Mouse (Mus musculus): ENCODE measurements around the gene Cep250. TPM values are rescaled to one million over a fixed set of nuclear protein-coding genes. Genes with fewer than 3 reads are reported as not detected.
A peak's percentile ranks its signal among the peaks of the same experiment; 100 is the strongest.

Gene Cep250
- total RNA-seq, 2 experiments from 2014 or later, result 19.0 to 22.7 TPM

GRCm38 (mm10) chr2:155961862-155962261 lies 5.6 kb downstream of the Cep250 start:
- DNase-seq (ENCODE audit: low spot score in 2 of 2), result no peak

GRCm38 (mm10) chr2:155962991-155963390 lies 6.7 kb downstream of the Cep250 start:
- no peak for DNase-seq (ENCODE audit: low spot score in 2 of 2)

- no peak for DNase-seq (ENCODE audit: low spot score in 2 of 2)
Measured at GRCm38 (mm10) chr2:155973348-155973747, 17.1 kb downstream of the Cep250 start.

DNA sequence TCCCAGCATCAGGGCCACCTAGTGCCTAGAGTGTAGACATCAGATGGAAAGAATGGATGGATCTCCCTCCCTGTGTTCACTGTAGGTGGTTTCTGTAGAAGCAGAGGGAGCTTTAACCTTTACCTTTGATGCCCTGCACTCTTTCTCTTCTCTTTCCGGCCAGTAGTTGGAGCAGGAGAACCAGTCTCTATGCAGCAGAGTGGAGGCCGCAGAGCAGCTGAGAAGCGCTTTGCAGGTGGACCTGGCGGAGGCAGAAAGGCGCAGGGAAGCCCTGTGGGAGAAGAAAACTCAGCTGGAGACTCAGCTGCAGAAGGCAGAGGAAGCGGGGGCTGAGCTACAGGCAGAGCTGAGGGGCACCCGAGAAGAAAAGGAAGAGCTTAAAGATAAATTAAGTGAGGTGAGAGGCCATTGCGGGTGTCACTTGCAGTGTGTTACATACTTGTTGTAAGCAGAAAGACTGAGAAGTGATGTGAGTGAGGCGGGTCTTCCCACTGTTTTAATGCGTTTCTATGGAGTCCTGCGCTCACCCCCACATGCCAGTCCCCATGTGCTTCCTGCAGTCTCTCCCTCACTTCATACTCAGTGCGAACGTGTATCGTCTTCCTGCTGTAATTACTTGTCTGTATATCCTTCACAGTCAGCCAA lies 18.0 kb downstream of the Cep250 start:
- DNase-seq (ENCODE audit: low spot score in 2 of 2), result no peak

DNA sequence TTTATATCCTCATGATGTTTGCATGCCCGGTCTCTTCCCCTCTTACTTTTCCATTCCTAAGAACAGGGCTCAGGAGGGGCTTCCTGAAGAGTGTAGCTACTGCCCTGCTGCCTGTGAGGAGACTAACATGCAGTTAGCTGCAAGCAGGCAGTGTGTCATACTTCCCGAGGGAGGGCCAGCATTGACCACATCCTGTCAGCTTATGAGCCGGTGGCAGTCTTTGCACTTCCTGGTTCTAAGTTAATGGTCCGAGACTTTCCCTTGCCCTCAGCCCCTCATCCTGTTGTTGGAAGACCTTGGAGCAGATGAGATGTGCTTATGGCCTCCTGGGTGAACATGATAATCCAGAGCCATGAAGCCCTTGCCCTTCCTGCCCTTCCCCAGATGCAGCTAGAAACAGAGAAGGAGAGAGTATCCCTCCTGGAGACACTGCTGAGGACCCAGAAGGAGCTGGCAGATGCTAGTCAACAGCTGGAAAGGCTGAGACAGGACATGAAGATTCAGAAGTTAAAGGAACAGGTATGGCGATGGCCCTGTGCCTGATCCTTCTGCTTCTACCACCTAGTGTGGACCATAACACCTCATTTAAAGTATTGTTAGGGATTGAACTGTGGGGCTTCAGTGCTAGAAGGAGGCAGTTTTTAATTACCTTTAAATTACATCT lies 23.2 kb downstream of the Cep250 start:
- DNase-seq (ENCODE audit: low spot score in 2 of 2), result no peak

GRCm38 (mm10) chr2:155985776-155986175 lies 29.5 kb downstream of the Cep250 start:
- DNase-seq (ENCODE audit: low spot score in 2 of 2), result no peak

GRCm38 (mm10) chr2:155987131-155987530 lies 30.9 kb downstream of the Cep250 start:
- no peak for DNase-seq (ENCODE audit: low spot score in 2 of 2)

DNA sequence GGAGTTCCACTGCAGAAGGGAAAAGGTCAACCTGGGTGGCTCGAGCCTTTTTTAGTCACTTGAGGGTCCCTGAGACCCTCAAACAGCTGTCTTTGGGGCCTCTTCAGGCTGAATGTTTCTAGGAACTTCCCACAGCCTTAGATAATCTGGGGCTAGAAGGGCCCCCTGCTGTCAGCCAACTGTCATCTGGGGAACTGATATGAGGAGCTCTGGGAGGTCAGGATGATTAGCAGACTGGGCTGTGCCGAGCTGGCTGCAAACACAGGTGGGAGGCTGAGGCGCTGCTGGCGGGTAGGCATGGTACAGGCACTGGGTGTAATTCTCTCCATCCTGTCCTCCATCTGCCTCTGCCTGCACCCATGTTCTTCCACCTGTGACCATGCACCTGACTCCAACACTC lies 32.8 kb downstream of the Cep250 start:
- no peak for DNase-seq (ENCODE audit: low spot score in 2 of 2)

GRCm38 (mm10) chr2:155991151-155991550 lies 34.9 kb downstream of the Cep250 start:
- no peak for DNase-seq (ENCODE audit: low spot score in 2 of 2)

DNA sequence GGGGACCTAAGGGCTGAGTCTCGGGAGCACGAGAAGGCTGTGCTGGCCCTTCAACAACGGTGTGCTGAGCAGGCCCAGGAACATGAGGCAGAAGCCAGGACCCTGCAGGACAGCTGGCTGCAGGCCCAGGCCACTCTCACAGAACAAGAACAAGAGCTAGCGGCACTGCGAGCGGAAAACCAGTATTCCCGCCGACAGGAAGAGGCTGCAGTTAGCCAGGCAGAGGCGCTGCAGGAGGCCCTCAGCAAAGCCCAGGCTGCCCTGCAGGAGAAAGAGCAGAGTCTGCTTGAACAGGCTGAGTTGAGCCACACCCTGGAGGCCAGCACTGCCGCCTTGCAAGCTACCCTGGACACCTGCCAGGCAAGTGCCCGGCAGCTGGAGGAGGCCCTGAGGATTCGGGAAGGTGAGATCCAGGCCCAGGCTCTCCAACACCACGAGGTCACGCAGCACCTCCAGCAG lies 35.6 kb downstream of the Cep250 start:
- peak in 1 of 2 experiments; percentile 59 for DNase-seq (ENCODE audit: low spot score in 2 of 2)

DNA sequence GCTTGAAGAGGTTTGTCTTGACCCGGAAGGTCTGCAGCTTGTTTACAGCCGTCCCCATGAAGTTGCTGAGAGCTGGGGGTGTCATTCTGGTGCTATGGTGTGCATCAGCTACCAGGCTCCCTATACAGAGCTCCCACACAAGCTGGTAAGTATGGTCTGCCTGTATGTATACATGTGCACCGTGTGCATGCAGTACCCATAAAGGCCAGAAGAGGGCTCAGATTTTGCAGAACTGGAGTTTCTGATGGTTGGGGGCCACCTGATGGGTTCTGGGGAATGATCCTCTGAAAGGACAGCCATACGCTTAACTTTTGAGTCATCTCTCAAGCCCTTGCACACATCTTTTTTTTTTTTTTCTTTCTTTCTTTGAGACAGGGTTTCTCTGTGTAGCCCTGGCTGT lies 49.1 kb downstream of the Cep250 start:
- no peak for DNase-seq (ENCODE audit: low spot score in 2 of 2)

- peak; percentile 92 to 95 for DNase-seq (ENCODE audit: low spot score in 2 of 2)
Measured at GRCm38 (mm10) chr2:156007888-156008532, 51.8 kb downstream of the Cep250 start, which contains the start of the genes 6430550D23Rik and Ergic3. TSS of gene 6430550D23Rik (minus strand) at chr2:156007977. TSS of gene Ergic3 (plus strand) at chr2:156008045.

DNA sequence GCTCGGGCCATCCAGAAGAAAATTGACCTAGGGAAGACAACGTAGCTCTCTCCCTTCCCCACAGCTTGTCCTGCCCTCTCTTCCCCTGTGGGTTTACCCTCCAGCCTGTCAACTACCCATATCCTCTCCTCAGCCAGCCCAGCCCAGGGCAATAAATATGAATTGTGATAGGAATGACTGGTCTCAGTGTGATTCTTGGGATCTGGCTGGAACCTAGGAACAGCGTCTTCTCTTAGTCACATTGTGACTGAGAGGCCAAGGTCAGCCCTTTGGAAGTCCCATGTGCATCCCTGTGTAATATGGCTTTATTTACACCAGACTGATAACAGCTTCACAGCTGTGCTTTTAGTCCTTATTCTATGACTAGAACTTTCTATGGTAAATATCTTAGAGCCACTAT lies 61.8 kb downstream of the Cep250 start:
- no peak for DNase-seq (ENCODE audit: low spot score in 2 of 2)

GRCm38 (mm10) chr2:156021219-156021618 lies 65.0 kb downstream of the Cep250 start:
- no peak for DNase-seq (ENCODE audit: low spot score in 2 of 2)

- DNase-seq (ENCODE audit: low spot score in 2 of 2), result no peak
Measured at GRCm38 (mm10) chr2:156021765-156022164, 65.5 kb downstream of the Cep250 start.

DNA sequence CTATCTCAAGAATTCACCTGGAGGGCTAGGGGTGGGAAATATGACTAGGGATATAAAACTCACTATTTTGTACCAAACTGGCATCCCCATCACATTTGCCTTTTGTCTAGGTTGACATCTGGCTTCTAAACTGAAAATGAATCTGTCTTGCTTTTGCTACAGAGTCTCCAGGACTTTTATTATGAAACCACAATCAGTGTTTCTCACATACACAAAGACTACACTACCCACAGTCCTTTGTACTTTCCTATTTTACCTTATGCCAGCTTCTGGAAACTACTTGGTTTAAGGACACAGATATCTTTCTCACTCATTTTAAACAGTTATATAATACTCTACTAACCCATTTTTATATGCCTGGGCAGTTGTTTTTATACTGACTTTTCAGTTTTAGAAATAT lies 69.2 kb downstream of the Cep250 start:
- DNase-seq (ENCODE audit: low spot score in 2 of 2), result no peak

GRCm38 (mm10) chr2:156039390-156039789 lies 83.1 kb downstream of the Cep250 start:
- no peak for DNase-seq (ENCODE audit: low spot score in 2 of 2)

DNA sequence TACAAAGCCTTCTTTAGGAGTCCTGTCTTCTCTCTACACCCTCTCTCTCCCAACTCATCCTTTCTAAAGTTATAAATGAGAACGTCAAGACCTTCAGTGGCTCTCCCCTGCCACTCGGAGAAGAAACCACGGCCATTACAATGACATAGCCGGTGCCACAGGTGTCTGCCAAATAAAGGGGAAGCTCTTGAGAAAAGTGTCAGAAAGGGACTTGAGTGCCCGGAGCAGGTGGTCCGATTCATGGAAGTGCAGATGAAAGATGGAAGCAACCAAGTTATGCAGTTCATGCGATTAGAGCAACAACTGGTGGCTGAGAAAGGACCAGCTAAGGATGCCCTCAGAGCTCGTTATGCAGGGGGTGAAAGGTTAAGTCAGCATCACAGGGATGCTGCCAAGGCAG lies 86.6 kb downstream of the Cep250 start:
- no peak for DNase-seq (ENCODE audit: low spot score in 2 of 2)

DNA sequence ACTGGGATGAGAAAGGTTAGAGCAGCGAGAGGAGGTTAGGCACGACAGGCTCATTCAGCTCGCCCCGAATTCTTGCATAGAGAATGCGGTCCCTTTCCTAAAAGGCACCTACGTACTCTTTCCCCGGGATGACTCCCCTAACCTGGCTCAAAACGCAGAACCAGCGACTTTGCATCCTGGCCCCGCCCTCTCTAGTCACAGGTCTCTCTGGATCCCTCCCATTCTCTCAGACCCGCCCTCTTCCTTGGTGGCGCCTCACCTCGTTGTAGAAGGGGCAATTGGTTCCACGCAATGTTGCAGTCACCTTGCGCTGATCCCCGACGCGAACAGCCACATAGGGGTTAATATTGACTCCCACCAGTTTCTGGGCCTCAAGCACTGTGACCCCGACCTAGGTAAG lies 91.7 kb downstream of the Cep250 start:
- DNase-seq (ENCODE audit: low spot score in 2 of 2), result no peak

All from gastrocnemius, postnatal 4 days (tissue).